Mouse (Mus musculus): ENCODE results near the gene Mgea5. TPM values are rescaled to one million over a fixed set of nuclear protein-coding genes. Genes with fewer than 3 reads are reported as not detected.

The Mgea5 gene
- 256 TPM for polyA plus RNA-seq (2014; fragmentation: Illumina TruSeq; extraction: RNeasy Lipid Tissue Mini Kit (QIAGEN cat#74804); ENCODE audit: low read depth, low replicate concordance)

DNA sequence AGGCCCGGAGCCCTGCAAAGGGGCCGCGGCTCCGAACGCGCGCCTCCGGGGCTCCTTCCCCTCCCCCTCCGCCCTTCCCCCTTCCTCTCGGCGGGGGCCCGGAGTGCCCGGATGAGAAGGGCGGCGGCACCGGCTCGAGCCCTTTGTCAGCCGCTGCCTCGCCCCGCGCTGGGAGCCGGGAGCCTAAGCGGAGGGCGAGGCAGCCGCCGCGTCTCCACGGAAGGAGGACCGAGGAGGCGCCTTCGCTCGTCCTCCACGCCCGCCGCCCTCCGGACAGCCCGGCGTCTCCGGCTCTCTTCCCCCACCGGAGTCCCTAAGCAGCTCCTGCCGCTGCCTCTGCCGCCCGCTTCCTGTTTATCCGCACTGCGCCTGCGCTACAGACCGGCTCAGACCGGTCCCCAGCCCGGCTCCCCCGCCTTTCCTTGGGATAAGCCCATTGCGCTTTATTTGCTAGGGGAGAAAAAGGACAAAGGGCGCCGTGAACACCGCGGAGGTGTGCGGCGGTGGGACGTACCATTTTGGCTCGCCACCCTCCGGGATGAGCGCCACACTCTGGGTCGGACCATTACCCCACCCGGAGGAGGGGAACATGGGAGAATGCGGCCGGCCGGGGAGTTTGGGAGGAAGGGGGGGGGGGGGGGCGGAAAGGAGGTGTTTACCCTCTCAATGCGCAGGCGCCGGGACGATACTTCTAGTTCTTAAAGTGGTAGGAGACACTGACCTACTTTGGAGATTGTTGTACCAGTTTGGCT, at the start of gene Mgea5:
Gene Mgea5, minus strand, starts transcription at position 657 of the 752 bp plus-strand sequence.

DNA sequence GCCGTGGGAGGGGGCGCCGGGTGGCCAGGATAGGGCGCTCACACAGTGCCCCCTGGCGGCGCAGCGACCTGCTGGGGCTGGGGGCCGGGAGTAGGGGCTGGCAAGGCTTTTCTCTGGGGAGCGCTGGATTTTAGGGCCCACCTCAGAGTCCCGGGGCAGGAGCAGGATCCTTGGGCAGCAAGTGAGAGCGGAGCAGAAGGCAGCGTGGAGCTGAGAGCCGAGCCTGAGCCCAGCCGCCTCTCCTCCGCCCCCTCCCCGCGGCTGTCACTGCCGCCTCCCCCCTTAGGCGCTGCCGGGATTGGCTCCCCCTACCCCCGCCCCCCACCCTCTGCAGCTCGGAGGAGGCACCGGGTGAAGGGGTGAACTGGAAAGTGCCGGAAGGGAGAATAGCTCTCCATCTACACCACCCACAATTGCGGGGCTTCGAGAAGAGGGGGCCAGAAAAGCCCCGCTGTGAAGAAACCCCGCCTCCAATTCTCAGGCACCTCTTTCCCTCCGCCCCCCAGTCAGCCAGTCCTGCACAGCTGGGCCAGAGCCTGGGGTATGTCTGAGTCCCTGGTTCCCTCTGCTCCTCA, 32.3 kb upstream of the Mgea5 start, which contains the start of gene Kcnip2:
Gene Kcnip2, minus strand, starts transcription at position 231 of the 575 bp plus-strand sequence.

DNA sequence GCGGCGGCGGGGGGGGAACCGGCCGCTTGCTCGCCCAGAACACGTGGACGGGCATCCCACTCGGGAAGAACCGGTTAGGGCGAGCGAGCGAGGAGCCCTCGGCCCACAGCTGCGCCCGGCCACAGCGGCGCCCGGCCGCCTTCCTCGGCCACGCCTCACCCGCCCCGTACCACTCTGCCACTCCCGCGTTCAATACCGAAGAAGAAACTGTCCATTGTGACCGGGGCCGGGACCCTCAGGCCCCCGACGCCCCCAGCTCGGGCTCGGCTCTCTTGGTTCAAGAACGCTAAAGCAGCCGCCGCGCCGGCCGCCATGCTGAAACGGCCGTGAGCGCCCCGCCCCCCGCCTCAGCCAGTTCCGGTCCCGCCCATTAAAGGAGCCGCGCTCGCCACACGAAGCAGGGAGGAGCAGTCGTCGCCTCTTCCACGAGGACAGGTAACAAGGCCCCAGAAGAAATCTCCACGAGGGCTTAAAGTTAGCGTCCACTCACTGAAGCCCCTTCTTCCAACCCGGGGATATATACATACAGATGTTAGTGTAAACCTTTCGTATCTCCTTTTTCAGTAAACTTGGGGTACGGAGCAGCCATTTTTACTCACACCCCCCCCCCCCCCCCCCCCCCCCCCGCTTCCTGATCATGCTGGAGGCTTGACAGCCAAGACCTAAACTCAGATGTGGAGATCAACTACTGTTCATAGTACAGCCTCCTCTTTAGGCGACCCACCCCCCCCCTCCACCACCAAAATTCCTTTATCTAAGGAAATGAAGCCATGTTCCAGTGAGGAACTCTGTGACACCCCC, 34.2 kb downstream of the Mgea5 start, which contains the start of gene Npm3:
Gene Npm3, minus strand, starts transcription at position 349 of the 801 bp plus-strand sequence.

DNA sequence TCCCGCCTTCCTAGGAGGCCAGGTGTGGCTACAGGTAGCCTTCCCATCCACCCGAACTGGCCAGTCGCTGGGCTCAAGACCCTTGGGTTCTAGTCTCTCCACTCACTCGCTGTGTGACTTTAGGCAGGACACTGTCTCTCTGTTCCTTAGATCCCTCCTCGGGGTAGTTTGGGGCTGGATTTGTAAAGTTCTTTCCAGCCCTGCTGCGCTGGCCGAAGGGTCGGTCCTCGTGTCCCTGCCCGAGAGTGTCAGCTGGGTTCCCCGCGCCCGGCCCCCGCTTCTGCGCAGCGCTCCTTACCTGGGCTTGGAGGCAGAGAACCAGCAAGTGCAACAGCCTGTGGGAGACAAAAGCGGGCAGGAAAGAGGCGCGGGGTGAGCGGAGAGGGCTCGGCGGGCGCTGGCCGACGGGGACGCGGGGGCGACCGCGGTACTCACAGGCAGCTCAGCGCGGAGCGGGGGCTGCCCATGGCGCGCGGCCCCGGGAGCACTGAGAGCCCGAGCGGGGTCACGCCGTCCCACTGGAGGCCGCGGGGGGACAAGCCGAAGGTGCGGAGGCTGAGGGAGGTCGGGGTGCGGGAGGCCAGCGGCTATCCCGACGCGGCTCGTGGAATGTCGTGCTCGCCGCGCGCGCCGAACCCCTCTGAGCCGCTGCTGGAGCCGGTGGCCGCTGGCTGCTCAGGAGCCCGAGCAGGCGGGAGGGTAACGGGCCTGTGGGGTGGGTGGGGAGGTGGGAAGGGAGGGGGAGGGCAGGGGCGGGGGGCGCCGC, 41.2 kb downstream of the Mgea5 start, which contains the start of gene Fgf8:
Gene Fgf8, minus strand, starts transcription at position 698 of the 766 bp plus-strand sequence.

Other genes with a start within 250 kb of the Mgea5 start
- gene Poll, start 223.3 kb downstream of the Mgea5 start, polyA plus RNA-seq (2014; fragmentation: Illumina TruSeq; extraction: RNeasy Lipid Tissue Mini Kit (QIAGEN cat#74804); ENCODE audit: low read depth, low replicate concordance), result not detected
- gene Gm17018, start 223.2 kb downstream of the Mgea5 start, polyA plus RNA-seq (2014; fragmentation: Illumina TruSeq; extraction: RNeasy Lipid Tissue Mini Kit (QIAGEN cat#74804); ENCODE audit: low read depth, low replicate concordance), result 3.3 TPM
- not detected for gene Fbxw4, start 123.5 kb downstream of the Mgea5 start, polyA plus RNA-seq (2014; fragmentation: Illumina TruSeq; extraction: RNeasy Lipid Tissue Mini Kit (QIAGEN cat#74804); ENCODE audit: low read depth, low replicate concordance)
- gene Fgf8, start 40.9 kb downstream of the Mgea5 start, polyA plus RNA-seq (2014; fragmentation: Illumina TruSeq; extraction: RNeasy Lipid Tissue Mini Kit (QIAGEN cat#74804); ENCODE audit: low read depth, low replicate concordance), result not detected
- 18.1 TPM for gene Npm3, start 34.2 kb downstream of the Mgea5 start, polyA plus RNA-seq (2014; fragmentation: Illumina TruSeq; extraction: RNeasy Lipid Tissue Mini Kit (QIAGEN cat#74804); ENCODE audit: low read depth, low replicate concordance)
- gene Kcnip2, start 32.2 kb upstream of the Mgea5 start, polyA plus RNA-seq (2014; fragmentation: Illumina TruSeq; extraction: RNeasy Lipid Tissue Mini Kit (QIAGEN cat#74804); ENCODE audit: low read depth, low replicate concordance), result 1.0 TPM
- gene Armh3, start 214.7 kb upstream of the Mgea5 start, polyA plus RNA-seq (2014; fragmentation: Illumina TruSeq; extraction: RNeasy Lipid Tissue Mini Kit (QIAGEN cat#74804); ENCODE audit: low read depth, low replicate concordance), result 22.2 TPM
- gene Hps6, start 219.7 kb upstream of the Mgea5 start, polyA plus RNA-seq (2014; fragmentation: Illumina TruSeq; extraction: RNeasy Lipid Tissue Mini Kit (QIAGEN cat#74804); ENCODE audit: low read depth, low replicate concordance), result not detected

All from sigmoid colon, adult 10 weeks (tissue).